Mouse (Mus musculus): ENCODE measurements around the gene Gm2007. TPM values are rescaled to one million over a fixed set of nuclear protein-coding genes. Genes with fewer than 3 reads are reported as not detected.
"Not testable (repeated sequence)": the region's sequence is repeated elsewhere in the genome, so short reads cannot be mapped to it uniquely, and the experiment has no call there.

Gm2007 gene
- total RNA-seq (2021), result not detected

GRCm38 (mm10) chr2:175741237-175741636 lies at the start of gene Gm2007:
Gene Gm2007 (plus strand): TSS chr2:175741537.
- DNase-seq; intact Hi-C loops (cut with DNase I): not testable (repeated sequence)

- intact Hi-C loops (cut with DNase I); DNase-seq: not testable (repeated sequence)
Observed at GRCm38 (mm10) chr2:175703546-175703945, 37.8 kb upstream of the Gm2007 start, which contains the start of gene Zfp969. Gene Zfp969 (minus strand): TSS chr2:175703646.

- not testable (repeated sequence) for DNase-seq
Observed at GRCm38 (mm10) chr2:175800993-175801392, 59.7 kb downstream of the Gm2007 start, which contains the start of gene Gm14288. Gene Gm14288 (minus strand): TSS chr2:175801093.

More at GRCm38 (mm10) chr2:175800993-175801392, 59.7 kb downstream of the Gm2007 start, which contains the start of gene Gm14288:
- intact Hi-C loops (cut with DNase I), result not testable (repeated sequence)

Other genes starting within 250 kb of the Gm2007 start
- not detected for gene Gm11007, start 97.6 kb upstream of the Gm2007 start, total RNA-seq (2021)
- gene Zfp969, start 37.9 kb upstream of the Gm2007 start, total RNA-seq (2021), result 10 to 100 TPM in 1 of 2 experiments, not detected in 1; 33.4 TPM
- gene Gm14288, start 59.6 kb downstream of the Gm2007 start, total RNA-seq (2021), result 10 to 100 TPM; 12.2 to 14.0 TPM
- 10 to 100 TPM; 14.2 to 17.4 TPM for gene Gm6710, start 127.7 kb downstream of the Gm2007 start, total RNA-seq (2021)
- gene Zfp966, start 189.6 kb downstream of the Gm2007 start, total RNA-seq (2021), result 10 to 100 TPM; 12.3 to 13.1 TPM
- 10 to 100 TPM; 15.2 to 18.7 TPM for gene Gm2026, start 223.8 kb downstream of the Gm2007 start, total RNA-seq (2021)

Measured in heart, postnatal 36 days (tissue).